Mouse (Mus musculus) layer of hippocampus, postnatal 10 days (tissue): ENCODE results near the gene Clip4. TPM values are rescaled to one million over a fixed set of nuclear protein-coding genes. Genes with fewer than 3 reads are reported as not detected.
"Not testable (repeated sequence)": the region's sequence is repeated elsewhere in the genome, so short reads cannot be mapped to it uniquely, and the experiment has no call there.

Experiments used
- DNase-seq, 2 experiments: peaks; one replicate each; pipeline ENCODE4 v3.0.0; 2021; ENCODE audit warnings: low spot score in 2 of 2
- long read RNA-seq: library from polyadenylated mRNA; stranded (forward); transcript quantifications from one replicate; pipeline ENCODE4 v2.0.0, GENCODE M21; 2023
- total RNA-seq, 2 experiments: library from RNA; stranded (reverse); gene quantifications; 2 replicates each; pipeline ENCODE4 v1.2.3; 2021

Gene Clip4
- total RNA-seq: 10 to 100 TPM; 61.5 to 64.4 TPM
- long read RNA-seq, partial matches to known transcripts: 4 of 32 reads
- long read RNA-seq, other reads (novel, unspliced or antisense): 26 of 32 reads

- DNase-seq: not testable (repeated sequence)
Observed at GRCm38 (mm10) chr17:71768173-71768572, at the start of gene Clip4. Gene Clip4 (plus strand): TSS chr17:71768473.

DNA sequence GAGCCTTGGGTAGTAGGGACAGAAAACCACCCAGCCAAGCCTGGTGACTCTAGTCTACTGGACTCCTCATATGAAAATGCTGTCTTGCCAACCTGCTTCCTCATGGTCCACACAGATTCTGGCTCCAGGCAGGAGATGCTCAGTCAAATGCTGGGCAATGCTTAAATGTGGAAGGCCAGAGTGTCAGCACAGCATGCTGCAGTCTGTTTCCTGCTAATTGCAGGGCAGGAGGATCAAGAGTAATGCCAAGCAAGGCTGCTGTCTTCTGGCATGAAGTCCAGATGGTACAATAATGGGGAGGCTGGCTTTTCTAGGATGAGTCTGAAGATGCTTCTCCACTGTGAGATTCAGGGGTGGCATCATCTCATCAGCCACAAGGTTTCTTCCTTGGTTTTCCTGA lies 47.8 kb upstream of the Clip4 start:
- no peak for DNase-seq

- DNase-seq: no peak
Observed at GRCm38 (mm10) chr17:71721019-71721418, 47.3 kb upstream of the Clip4 start.

- DNase-seq: no peak
Observed at GRCm38 (mm10) chr17:71730655-71731054, 37.6 kb upstream of the Clip4 start.

- DNase-seq: no peak
Observed at GRCm38 (mm10) chr17:71736442-71736841, 31.8 kb upstream of the Clip4 start.

DNA sequence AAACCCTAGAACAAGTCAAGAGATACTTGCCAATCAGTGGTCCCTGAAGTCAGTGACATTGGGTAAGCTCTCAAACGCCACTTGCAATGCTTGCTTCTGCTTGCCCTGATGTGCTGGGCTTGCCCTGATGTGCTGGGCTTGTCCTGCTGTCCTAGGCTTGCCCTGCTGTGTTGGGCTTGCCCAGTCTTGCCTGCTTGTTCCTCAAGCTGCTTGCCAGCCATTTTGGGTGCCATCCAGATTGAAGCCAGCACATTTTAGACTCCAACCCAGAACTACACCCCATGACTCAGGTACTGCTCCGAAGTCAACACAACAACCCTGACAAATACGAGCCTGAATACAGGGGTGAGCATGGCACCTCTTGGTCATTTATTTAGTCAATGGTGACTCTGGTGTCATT lies 26.1 kb upstream of the Clip4 start:
- no peak for DNase-seq

DNA sequence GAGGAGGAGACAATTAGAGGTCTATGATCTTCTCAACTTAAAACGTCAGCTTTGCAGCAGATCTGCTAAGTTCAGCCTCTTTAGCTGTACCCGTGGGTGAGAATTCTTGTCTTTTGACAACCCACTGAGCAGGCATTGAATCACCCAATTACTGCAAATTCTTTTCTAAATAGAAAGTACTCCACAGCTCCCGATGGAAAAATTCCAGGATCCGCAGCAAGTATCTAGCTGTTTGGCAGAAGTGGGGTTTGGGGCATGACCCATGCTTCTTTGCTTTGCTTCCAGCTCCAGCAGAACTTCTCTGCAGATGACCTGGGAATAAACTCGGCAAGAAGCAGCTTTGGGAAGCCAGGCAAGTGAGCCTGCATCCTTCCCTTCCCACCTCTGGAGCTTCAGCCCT lies 25.3 kb upstream of the Clip4 start:
- peak in 1 of 2 experiments; percentile 30 for DNase-seq

DNA sequence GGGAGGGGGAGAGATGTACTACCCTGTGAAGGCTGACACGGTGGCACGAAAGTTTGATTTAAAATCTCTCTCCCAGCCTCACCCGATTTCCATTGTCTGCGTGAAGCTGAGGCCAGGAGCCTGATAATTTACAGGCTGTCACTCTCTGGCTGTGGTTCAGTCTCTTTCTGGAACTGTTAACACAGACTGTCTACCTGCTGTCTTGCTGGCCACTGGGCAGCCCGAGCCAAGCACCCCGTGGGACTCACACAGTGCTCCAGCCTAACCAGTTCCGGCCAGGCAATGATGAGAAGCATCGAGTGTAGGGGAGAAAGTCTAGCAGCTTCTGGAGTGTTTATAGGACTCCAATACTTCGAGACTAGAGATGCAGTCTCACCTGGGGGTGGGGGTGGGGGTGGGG lies 22.2 kb upstream of the Clip4 start:
- no peak for DNase-seq

DNA sequence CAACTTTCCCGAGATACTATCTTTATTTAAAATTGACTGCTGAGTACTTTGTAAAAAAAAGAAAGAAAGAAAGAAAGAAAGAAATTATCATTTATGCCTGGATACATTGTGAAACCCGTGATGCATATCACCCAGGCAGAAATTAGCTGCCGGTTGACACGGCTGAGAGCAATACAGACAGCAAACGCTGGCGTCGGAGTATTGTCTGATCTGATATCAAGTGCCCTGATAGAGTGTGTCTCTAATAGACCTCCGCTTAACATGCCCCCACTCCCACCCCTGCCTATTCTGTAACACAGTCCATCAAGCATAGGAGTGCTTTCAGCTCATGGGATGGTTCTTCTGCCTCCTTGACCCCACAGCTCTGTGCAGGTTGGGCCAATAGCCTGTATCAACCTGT lies 20.7 kb upstream of the Clip4 start:
- DNase-seq: no peak

- DNase-seq: no peak
Observed at GRCm38 (mm10) chr17:71749616-71750168, 18.6 kb upstream of the Clip4 start.

- DNase-seq: no peak
Observed at GRCm38 (mm10) chr17:71752831-71753230, 15.4 kb upstream of the Clip4 start, which contains the start of gene Pcare. Gene Pcare (minus strand): TSS chr17:71752894.

- no peak for DNase-seq
Observed at GRCm38 (mm10) chr17:71760536-71760935, 7.7 kb upstream of the Clip4 start.

GRCm38 (mm10) chr17:71769564-71769963 lies 1.3 kb downstream of the Clip4 start:
- DNase-seq: no peak

GRCm38 (mm10) chr17:71770696-71771095 lies 2.4 kb downstream of the Clip4 start:
- DNase-seq: no peak

DNA sequence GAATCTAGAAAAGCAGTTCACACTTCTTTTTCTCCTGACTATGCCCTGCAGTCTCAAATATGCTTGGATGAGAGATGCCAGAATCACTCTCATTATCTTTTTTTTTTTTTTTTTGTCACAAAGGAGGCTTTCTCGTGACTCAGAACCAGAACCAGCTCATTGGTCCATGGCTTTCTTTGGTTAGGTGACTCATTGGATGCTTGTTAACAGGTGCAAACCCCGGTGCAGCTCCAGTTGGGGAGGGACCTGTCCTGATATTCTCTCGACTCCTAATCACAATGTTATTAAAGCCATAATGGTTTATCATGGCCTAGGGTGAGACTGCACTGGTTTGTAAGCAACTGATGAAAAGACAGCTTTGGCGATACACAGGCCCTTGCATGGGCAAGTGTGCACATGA lies 5.9 kb downstream of the Clip4 start:
- DNase-seq: no peak

GRCm38 (mm10) chr17:71775279-71775678 lies 7.0 kb downstream of the Clip4 start:
- DNase-seq: no peak

GRCm38 (mm10) chr17:71778696-71779095 lies 10.4 kb downstream of the Clip4 start:
- no peak for DNase-seq

- no peak for DNase-seq
Observed at GRCm38 (mm10) chr17:71780490-71780889, 12.2 kb downstream of the Clip4 start.

DNA sequence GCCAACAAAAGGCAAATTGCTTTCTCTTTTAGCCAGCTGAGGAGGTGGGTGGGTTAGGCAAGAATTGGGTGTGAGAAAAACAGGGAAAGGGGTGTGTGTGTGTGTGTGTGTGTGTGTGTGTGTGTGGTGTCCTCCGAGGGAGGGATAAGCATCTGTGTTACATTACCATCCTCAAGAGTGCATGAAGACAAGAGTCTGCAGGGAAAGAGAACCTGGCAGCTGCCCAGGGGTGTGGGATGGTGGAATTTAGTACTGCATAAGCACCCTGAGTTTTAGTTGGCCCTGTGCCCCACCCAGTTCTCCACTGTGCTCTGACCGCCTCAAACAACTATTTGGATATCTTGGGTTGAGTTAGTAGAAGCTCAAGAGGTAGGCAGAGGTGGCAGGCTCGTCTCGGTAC lies 12.7 kb downstream of the Clip4 start:
- peak in 1 of 2 experiments; percentile 17 for DNase-seq

DNA sequence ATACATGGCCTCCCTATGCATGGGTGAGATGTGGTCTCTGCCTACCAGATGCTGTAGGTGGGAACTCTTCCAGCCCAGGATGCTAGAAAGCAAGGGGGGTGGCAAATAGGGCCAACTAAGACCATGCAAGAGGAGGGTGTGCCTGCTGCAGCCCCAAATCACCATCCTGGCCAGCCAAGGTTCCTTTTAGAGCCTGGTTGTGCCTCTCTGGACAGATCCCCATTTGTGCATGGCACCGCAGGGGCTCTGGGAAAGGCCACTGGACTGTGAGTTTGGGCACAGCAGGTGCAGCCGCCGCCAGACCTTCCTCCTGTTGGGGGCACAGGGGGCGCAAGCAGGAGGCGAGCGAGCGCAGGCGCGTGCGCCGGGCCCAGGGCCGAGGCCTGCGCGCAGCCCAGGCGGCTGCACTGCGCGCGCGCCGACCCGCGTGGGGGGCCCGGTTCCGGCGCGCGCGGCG lies 14.0 kb downstream of the Clip4 start:
- peak in 1 of 2 experiments; percentile 66 for DNase-seq

DNA sequence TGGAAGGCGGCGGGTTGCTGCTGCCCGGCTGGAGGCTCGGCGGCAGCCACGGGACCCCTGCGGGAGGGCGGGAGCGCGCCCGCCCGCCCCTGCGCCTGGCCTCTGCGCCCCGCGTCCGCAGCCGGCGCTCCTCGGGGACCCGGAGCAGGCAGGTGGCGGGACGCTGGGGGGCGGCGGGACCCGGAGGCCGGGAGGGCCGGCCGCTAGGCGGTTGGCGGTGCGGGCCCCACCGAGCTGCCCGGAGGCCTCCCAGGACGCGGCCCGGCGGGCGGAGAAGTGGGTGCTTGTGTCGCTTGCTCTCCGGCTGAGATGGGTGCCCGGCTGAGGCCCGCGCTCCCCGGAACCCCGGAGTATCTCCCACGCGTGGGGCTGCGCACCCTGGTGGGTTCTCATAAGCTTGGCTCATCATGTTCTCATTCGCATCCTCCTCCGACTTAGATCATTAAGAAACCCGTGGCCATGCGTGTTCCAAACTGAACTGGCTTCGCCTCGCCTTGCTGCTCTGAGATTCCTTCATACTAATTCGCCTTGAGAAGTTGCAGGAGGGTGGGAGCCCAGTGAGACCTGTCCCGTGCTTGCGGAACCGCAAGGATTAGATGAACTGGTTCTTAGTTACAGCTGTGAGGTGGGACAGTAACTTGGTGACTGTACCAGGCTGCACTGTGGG lies 14.6 kb downstream of the Clip4 start:
- DNase-seq: peak; percentile 47 to 62

DNA sequence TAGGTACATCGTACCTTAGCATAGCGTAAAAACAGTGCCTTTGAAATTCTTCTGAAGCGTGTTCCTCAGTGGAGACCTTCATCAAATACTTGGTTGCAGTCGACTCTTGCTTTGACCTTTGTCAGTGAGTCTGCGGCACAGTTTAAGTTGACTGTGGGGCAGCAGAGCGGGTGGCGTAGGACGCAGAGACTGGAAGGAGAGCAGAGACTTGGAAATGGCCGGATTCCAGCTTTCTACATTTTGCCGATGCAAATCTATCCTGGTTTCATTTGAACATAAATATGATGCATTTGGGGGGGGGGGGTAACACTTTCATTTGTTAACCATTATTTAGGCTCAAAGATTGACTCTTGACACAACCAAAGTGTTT lies 15.1 kb downstream of the Clip4 start:
- peak in 1 of 2 experiments; percentile 16 for DNase-seq

DNA sequence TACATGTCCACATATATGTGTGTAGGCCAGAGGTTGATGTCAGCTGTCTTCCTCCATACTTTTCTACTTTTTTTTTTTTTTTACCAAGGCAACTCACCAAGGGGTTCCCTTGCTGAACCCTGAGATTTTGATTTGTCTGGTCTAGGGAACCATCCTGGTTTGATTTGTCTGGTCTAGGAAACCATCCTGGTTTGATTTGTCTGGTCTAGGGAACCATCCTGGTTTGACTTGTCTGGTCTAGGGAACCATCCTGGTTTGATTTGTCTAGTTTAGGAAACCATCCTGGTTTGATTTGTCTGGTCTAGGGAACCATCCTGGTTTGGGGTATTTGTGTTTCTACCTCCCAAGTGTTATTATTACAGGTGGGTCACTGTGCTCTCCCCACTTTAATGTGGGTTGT lies 18.2 kb downstream of the Clip4 start:
- DNase-seq: no peak
